Mouse (Mus musculus) adrenal gland, adult (tissue): ENCODE measurements around the gene Pamr1.

Experiments used
- DNase-seq, 2 experiments: peaks; one replicate each; pipeline ENCODE4 v3.0.0; 2022 to 2023; ENCODE audit warnings: low spot score in 1 of 2; ENCODE audit not compliant: inconsistent age in 2 of 2

Gene Pamr1

GRCm38 (mm10) chr2:102598911-102599721 lies 49.3 kb downstream of the Pamr1 start:
- DNase-seq = no peak

- no peak for DNase-seq
These were observed 50.7 kb downstream of the Pamr1 start for GRCm38 (mm10) chr2:102600516-102600915.

GRCm38 (mm10) chr2:102610485-102610884 lies 60.7 kb downstream of the Pamr1 start:
- DNase-seq = no peak

- DNase-seq = no peak
These were observed 66.8 kb downstream of the Pamr1 start for GRCm38 (mm10) chr2:102616637-102617036.

- no peak for DNase-seq
These were observed 71.1 kb downstream of the Pamr1 start for GRCm38 (mm10) chr2:102620744-102621429.

GRCm38 (mm10) chr2:102622176-102622575 lies 72.4 kb downstream of the Pamr1 start:
- no peak for DNase-seq

GRCm38 (mm10) chr2:102622943-102623342 lies 73.1 kb downstream of the Pamr1 start:
- DNase-seq = no peak

GRCm38 (mm10) chr2:102624538-102624937 lies 74.7 kb downstream of the Pamr1 start:
- DNase-seq = no peak

GRCm38 (mm10) chr2:102632361-102632760 lies 82.5 kb downstream of the Pamr1 start:
- DNase-seq = no peak

GRCm38 (mm10) chr2:102634010-102634409 lies 84.2 kb downstream of the Pamr1 start:
- DNase-seq = no peak

- no peak for DNase-seq
These were observed 85.8 kb downstream of the Pamr1 start for GRCm38 (mm10) chr2:102635523-102636060.

- DNase-seq = no peak
These were observed 86.3 kb downstream of the Pamr1 start for GRCm38 (mm10) chr2:102636116-102636600.

- DNase-seq = no peak
These were observed 88.3 kb downstream of the Pamr1 start for GRCm38 (mm10) chr2:102638140-102638539.

- DNase-seq = no peak
These were observed 88.9 kb downstream of the Pamr1 start for GRCm38 (mm10) chr2:102638690-102639089.

GRCm38 (mm10) chr2:102648845-102649500 lies 99.2 kb downstream of the Pamr1 start:
- no peak for DNase-seq

GRCm38 (mm10) chr2:102650322-102650721 lies 100.5 kb downstream of the Pamr1 start:
- DNase-seq = no peak

GRCm38 (mm10) chr2:102655966-102656725 lies 106.3 kb downstream of the Pamr1 start:
- DNase-seq = no peak

GRCm38 (mm10) chr2:102657726-102658125 lies 107.9 kb downstream of the Pamr1 start:
- no peak for DNase-seq

GRCm38 (mm10) chr2:102658163-102658660 lies 108.4 kb downstream of the Pamr1 start, which contains the start of gene Slc1a2:
Gene Slc1a2 (plus strand): TSS chr2:102658659.
- DNase-seq = no peak
